Mouse (Mus musculus) embryonic fibroblast, embryonic 13.5 days (primary cell): ENCODE results near the gene Rin2.

Experiments used
- CTCF ChIP-seq: IDR thresholded peaks from 2 replicates; pipeline ENCODE4 v1.5.1; 2011; ENCODE audit warnings: mild to moderate bottlenecking, control low read depth, low read length, moderate library complexity, borderline replicate concordance; ENCODE audit not compliant: insufficient read depth
- POLR2A ChIP-seq: IDR thresholded peaks from 2 replicates; pipeline ENCODE4 v1.6.1; 2011; ENCODE audit warnings: low read depth, mild to moderate bottlenecking, control low read depth, low read length, moderate library complexity

DNA sequence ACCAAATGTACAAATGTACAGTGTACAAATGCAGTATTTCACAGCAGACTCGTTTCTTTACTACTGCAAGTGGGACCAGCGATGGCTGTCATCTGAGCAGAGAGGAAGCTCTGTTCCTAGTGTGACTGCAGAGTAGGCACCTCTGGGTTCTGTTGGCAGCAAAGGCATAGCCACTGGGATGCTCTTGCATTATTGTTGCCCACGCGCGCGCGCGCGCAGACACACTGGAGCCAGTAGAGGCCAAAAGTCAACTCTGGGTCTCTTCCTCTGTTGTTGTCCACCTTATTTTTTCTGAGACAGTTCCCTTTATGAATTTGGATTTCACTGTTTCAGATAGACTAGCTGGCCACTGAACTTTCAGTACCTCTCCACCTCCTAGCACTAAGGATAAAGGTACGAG is 150.2 kb downstream of the Rin2 start:
- TF ChIP-seq POLR2A, result no peak
- no peak for TF ChIP-seq CTCF
